Mouse (Mus musculus) lung, postnatal 0 days (tissue): ENCODE measurements at regions not wholly inside any gene's neighbourhood (a gene's known extent, or its start where the extent isn't known, plus 50 kb on each side); places are given as distances from the start of the nearest gene placed in this dataset.

Experiments used
- CTCF ChIP-seq: IDR thresholded peaks from 2 replicates; pipeline ENCODE4 v1.5.1; 2016; ENCODE audit warnings: antibody characterized with exemption, mild to moderate bottlenecking
- EP300 ChIP-seq: IDR thresholded peaks from 2 replicates; pipeline ENCODE4 v1.6.1; 2016; ENCODE audit warnings: antibody characterized with exemption, mild to moderate bottlenecking, control low read depth

GRCm38 (mm10) chr13:111926801-111927200, 118.0 kb upstream of the Map3k1 start:
- TF ChIP-seq EP300 (no peak), CTCF (no peak)
